Mouse (Mus musculus): Measurements from ENCODE around the gene 4931422A03Rik.

- TF ChIP-seq CTCF (IDR thresholded peaks at IDR 0.05; ENCODE audit: borderline replicate concordance, control insufficient read depth, extremely low read depth, insufficient read depth, low read length, poor library complexity): no peak
- no peak for TF ChIP-seq POLR2A (IDR thresholded peaks at IDR 0.05; ENCODE audit: control insufficient read depth, extremely low read depth, insufficient read depth, low read length, poor library complexity)
Measured at GRCm38 (mm10) chr2:104038236-104038635, 10.1 kb upstream of the 4931422A03Rik start.
